Mouse (Mus musculus) cortical plate, adult 2 months (tissue): ENCODE measurements around the gene Il11ra2.
"Not testable (repeated sequence)": the region's sequence is repeated elsewhere in the genome, so short reads cannot be mapped to it uniquely, and the experiment has no call there.

Experiments
- CTCF ChIP-seq: fragments of 200-500 bp; IDR thresholded peaks from 2 replicates; pipeline ENCODE4 v1.5.1; 2011; ENCODE audit warnings: mild to moderate bottlenecking, control low read depth, low read length; ENCODE audit not compliant: insufficient read depth; ENCODE audit errors: extremely low read depth
- POLR2A ChIP-seq: fragments of 200-500 bp; IDR thresholded peaks from 2 replicates; pipeline ENCODE4 v1.6.1; 2011; ENCODE audit warnings: mild to moderate bottlenecking, low read length, control low read depth; ENCODE audit not compliant: insufficient read depth; ENCODE audit errors: extremely low read depth

DNA sequence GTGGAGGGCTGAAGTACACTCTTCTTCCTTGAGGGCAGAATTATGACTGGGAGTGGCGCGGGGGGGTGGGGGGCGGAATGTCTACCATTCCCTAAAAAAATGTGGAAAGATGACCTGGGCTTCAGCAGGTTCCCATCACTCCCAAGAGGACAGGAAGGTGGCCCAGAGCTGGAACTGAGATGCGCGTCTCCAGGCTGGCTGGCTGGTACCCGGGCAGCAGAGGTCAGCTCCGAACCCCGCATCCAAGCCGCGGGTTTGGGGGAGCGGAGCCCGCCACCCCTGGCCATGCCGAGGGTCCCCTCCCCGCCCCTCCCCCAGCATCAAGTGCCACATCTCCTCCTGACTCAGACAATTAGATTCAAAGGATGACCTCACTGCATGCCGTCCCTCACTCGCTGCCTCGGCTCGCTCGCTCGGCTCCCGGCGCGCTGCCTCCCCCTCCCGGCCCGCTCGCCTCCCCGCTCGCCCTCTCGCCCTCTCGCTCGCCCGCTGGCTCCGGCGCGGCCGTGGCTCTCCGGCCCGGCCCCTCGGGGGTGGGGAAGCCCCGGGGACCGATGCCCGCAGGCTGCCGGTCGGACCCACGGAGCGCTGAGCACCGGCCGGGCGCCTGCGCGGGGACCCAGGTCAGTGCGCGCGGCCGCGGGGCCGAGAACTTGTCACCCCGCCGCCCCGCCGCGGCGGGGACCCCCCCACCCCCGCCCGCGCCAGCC lies 19.9 kb upstream of the Il11ra2 start:
- TF ChIP-seq POLR2A, CTCF: not testable (repeated sequence)
